Mouse (Mus musculus) forebrain, embryonic 13.5 days (tissue): ENCODE results near the gene Prkcz. TPM values are rescaled to one million over a fixed set of nuclear protein-coding genes. Genes with fewer than 3 reads are reported as not detected.

Experiments used
- ATAC-seq: fragments of 200-750 bp; cut with Nextera tagmentation; 2 replicates; pipeline ENCODE4 v1.8.0; 2017
- H3K27ac ChIP-seq: fragments of 300-500 bp; sonication (generic); 2 replicates; pipeline ENCODE4 v1.5.1; 2015; ENCODE audit warnings: inconsistent platforms, mild to moderate bottlenecking, moderate library complexity
- H3K27me3 ChIP-seq: fragments of 300-500 bp; sonication (generic); 2 replicates; pipeline ENCODE4 v1.6.1; 2015; ENCODE audit warnings: mild to moderate bottlenecking, inconsistent platforms
- H3K36me3 ChIP-seq: fragments of 300-500 bp; sonication (generic); 2 replicates; pipeline ENCODE4 v1.6.1; 2015; ENCODE audit warnings: mild to moderate bottlenecking, inconsistent platforms; ENCODE audit not compliant: poor library complexity, severe bottlenecking
- H3K4me1 ChIP-seq: fragments of 300-500 bp; sonication (generic); 2 replicates; pipeline ENCODE4 v1.6.1; 2015; ENCODE audit warnings: inconsistent platforms
- H3K4me2 ChIP-seq: fragments of 300-500 bp; sonication (generic); 2 replicates; pipeline ENCODE4 v1.6.1; 2015; ENCODE audit warnings: inconsistent platforms, mild to moderate bottlenecking, moderate library complexity
- H3K4me3 ChIP-seq: fragments of 300-500 bp; sonication (generic); 2 replicates; pipeline ENCODE4 v1.5.1; 2015; ENCODE audit warnings: mild to moderate bottlenecking, inconsistent platforms
- H3K9ac ChIP-seq: fragments of 300-500 bp; sonication (generic); 2 replicates; pipeline ENCODE4 v1.6.1; 2015; ENCODE audit warnings: mild to moderate bottlenecking, inconsistent platforms
- H3K9me3 ChIP-seq: fragments of 300-500 bp; sonication (generic); replicated peaks from 2 replicates; pipeline ENCODE4 v1.6.1; 2016; ENCODE audit warnings: inconsistent platforms
- WGBS: fragments of 180-500 bp; shearing (Covaris S2); methylation state at CpG from one replicate; pipeline ENCODE4 v1.1.7; 2015; 5-methylcytosine and 5-hydroxymethylcytosine counted together
- polyA plus RNA-seq: library from polyadenylated mRNA; unstranded; fragments of >200 nt; fragmentation: Nextera tagmentation; extraction: Ambion mirVana; gene quantifications from 2 replicates; pipeline ENCODE4 v1.2.1, GENCODE M21; 2015

The Prkcz gene
- polyA plus RNA-seq, 1 experiment from 2014 or later, result 33.2 TPM

DNA sequence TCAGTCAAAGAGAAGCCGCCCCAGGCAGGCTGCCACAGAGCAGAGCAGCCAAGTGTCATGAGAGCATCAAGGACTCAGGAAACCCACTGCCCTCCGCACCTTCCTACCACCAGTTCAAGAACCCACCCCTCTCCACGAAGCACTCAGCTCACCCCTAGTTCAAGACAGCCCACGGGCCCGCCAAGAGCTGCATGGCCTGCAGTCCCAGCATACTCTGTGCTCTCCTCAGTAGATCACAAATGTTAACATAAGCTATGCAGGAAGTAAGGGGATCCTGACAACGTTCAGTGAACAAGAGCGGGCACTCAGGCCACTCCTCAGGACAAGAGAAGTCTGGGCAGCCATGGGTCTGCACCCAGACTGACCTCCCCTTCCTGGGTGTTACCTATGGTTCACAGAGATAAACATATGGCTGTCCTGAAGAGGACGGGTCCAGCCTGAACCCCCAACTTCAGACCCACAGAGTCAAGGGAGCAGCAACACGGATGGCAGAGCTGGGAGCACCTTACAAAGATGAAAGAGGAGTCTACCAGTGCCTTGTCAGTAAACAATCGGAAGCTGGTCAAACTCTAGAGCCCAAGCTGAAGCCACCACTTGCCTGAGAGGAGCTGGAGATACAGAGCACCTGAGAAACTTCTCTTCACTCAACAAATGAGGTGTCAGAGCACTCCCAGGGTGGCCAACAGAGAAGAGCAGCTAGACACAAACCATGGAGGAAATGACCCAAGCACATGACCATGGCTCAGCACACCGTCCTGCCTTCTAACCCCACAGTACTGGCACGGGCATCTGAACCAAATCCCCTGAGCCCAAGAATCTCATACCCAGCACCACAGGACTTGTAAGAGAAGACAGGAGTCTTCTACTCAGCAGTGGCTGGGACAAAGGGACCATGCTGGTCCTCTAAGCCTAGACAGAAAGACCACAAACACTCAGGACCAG lies 141.6 kb downstream of the Prkcz start:
- Histone ChIP-seq H3K4me2 (peak overlapping the region; percentile 100), H3K9ac (peak overlapping the region; percentile 96), H3K27me3 (no peaks in the 10 kb centered on the region), H3K4me3 (peak overlapping the region; percentile 85), H3K27ac (0 out of 2 replicates have a peak overlapping the region, but pooled peaks have one; percentile 86), H3K9me3 (no peaks in the 10 kb centered on the region), H3K36me3 (no peaks in the 10 kb centered on the region), H3K4me1 (peaks cover 77% of the 10 kb centered on the region)
- no peak for ATAC-seq
- WGBS, result 66% methylated on average over 12 of the region's 12 CpGs

GRCm38 (mm10) chr4:155218104-155218732 lies 142.9 kb downstream of the Prkcz start:
- Histone ChIP-seq H3K4me3 (0 out of 2 replicates have a peak overlapping the region, but pooled peaks have one; percentile 10), H3K4me1 (peaks cover 85% of the 10 kb centered on the region), H3K9ac (peak overlapping the region; percentile 96; the same call in 1 of the 2 replicates), H3K4me2 (peak overlapping the region; percentile 100), H3K36me3 (no peaks in the 10 kb centered on the region), H3K9me3 (no peaks in the 10 kb centered on the region), H3K27me3 (no peaks in the 10 kb centered on the region), H3K27ac (no peak overlapping the region)
- ATAC-seq, result no peak
- WGBS, result 89% methylated on average over 9 of the region's 9 CpGs

DNA sequence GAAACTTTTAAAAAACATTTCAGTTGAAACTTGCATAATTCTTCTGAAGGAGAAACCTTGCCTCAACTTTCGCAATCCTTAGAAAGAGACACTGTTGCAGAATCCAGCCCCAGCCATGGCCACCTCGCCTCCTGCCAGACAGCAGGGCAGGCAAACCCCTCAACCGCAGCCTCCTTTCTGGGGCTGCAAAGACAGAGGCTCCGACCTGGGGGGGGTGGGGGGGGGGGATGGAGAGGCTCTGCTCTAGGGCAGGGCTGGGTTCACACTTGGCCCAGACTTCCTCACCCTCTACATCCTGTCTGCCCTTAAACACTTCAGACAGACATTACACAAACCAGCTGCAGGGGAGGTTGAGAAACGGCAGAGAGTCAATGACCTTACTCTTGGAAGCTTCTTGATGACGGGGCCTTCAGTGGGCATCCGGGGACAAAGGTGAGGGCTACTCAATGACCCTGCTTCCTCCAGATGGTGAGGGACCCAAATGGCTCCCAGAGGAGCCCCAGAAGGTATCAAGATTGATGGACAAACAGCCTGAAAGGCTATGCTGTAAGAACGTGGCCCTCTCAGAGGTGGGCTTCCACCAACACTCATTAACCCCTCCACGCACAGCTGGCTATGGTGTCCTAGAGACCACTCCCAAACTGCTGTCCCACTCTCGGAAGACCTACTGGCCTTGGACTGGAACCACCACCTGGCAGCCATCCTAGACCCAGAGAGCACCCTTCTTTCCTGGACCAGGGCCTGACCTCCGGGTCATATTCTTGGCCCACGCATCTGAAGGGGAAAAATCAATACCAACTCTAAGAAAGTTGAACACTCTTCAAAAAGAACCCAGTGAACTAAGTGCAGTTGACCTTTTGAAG lies 143.7 kb downstream of the Prkcz start:
- H3K4me2 ChIP-seq, result peak overlapping the region; percentile 100
- no peaks in the 10 kb centered on the region for H3K27me3 ChIP-seq
- ATAC-seq, result no peak
- no peaks in the 10 kb centered on the region for H3K36me3 ChIP-seq
- H3K9ac ChIP-seq, result no peak overlapping the region
- no peak overlapping the region for H3K27ac ChIP-seq
- WGBS, result 80% methylated on average over 12 of the region's 12 CpGs
- H3K4me3 ChIP-seq, result no peak overlapping the region
- H3K9me3 ChIP-seq, result no peaks in the 10 kb centered on the region
- peaks cover 92% of the 10 kb centered on the region for H3K4me1 ChIP-seq

GRCm38 (mm10) chr4:155215773-155216630 lies 145.2 kb downstream of the Prkcz start:
- Histone ChIP-seq H3K9ac (no peak overlapping the region; the same call in 1 of the 2 replicates), H3K4me1 (peaks cover 91% of the 10 kb centered on the region), H3K27ac (no peak overlapping the region), H3K4me2 (peak overlapping the region; percentile 38), H3K36me3 (peaks cover 4% of the 10 kb centered on the region), H3K9me3 (no peaks in the 10 kb centered on the region), H3K27me3 (no peaks in the 10 kb centered on the region), H3K4me3 (no peak overlapping the region; the same call in 1 of the 2 replicates)
- ATAC-seq, result no peak
- 63% methylated on average over 12 of the region's 12 CpGs for WGBS

- H3K4me1 ChIP-seq, result peaks cover 84% of the 10 kb centered on the region
- WGBS, result 56% methylated on average over 9 of the region's 9 CpGs
- peaks cover 11% of the 10 kb centered on the region for H3K36me3 ChIP-seq
- no peak overlapping the region for H3K27ac ChIP-seq
- no peaks in the 10 kb centered on the region for H3K9me3 ChIP-seq
- peak overlapping the region; percentile 38 for H3K4me2 ChIP-seq
- no peak overlapping the region for H3K4me3 ChIP-seq
- no peak for ATAC-seq
- H3K27me3 ChIP-seq, result no peaks in the 10 kb centered on the region
- no peak overlapping the region for H3K9ac ChIP-seq
Observed at GRCm38 (mm10) chr4:155215203-155215602, 146.0 kb downstream of the Prkcz start.

- no peak for ATAC-seq
- peaks cover 80% of the 10 kb centered on the region for H3K4me1 ChIP-seq
- WGBS, result 75% methylated on average over 10 of the region's 10 CpGs
- H3K9me3 ChIP-seq, result no peaks in the 10 kb centered on the region
- H3K9ac ChIP-seq, result no peak overlapping the region
- no peaks in the 10 kb centered on the region for H3K27me3 ChIP-seq
- H3K4me2 ChIP-seq, result peak overlapping the region; percentile 38
- no peak overlapping the region for H3K4me3 ChIP-seq
- peaks cover 11% of the 10 kb centered on the region for H3K36me3 ChIP-seq
- H3K27ac ChIP-seq, result no peak overlapping the region
Observed at GRCm38 (mm10) chr4:155214793-155215192, 146.4 kb downstream of the Prkcz start.

- Histone ChIP-seq H3K4me3 (0 out of 2 replicates have a peak overlapping the region, but pooled peaks have one; percentile 4), H3K4me2 (peak overlapping the region; percentile 38), H3K36me3 (peaks cover 11% of the 10 kb centered on the region), H3K9me3 (no peaks in the 10 kb centered on the region), H3K27ac (peak overlapping the region; percentile 55; the same call in 1 of the 2 replicates), H3K9ac (peak overlapping the region; percentile 28; the same call in 1 of the 2 replicates), H3K27me3 (no peaks in the 10 kb centered on the region), H3K4me1 (peaks cover 80% of the 10 kb centered on the region)
- ATAC-seq, result no peak
- 51% methylated on average over 6 of the region's 6 CpGs for WGBS
Observed at GRCm38 (mm10) chr4:155214188-155214587, 147.0 kb downstream of the Prkcz start.

- H3K4me2 ChIP-seq, result peak overlapping the region; percentile 38
- H3K36me3 ChIP-seq, result peaks cover 11% of the 10 kb centered on the region
- WGBS, result 45% methylated on average over 6 of the region's 6 CpGs
- 0 out of 2 replicates have a peak overlapping the region, but pooled peaks have one; percentile 4 for H3K4me3 ChIP-seq
- H3K9me3 ChIP-seq, result no peaks in the 10 kb centered on the region
- no peak for ATAC-seq
- H3K4me1 ChIP-seq, result peaks cover 78% of the 10 kb centered on the region
- H3K27me3 ChIP-seq, result no peaks in the 10 kb centered on the region
- H3K9ac ChIP-seq, result peak overlapping the region; percentile 28
- H3K27ac ChIP-seq, result peak overlapping the region; percentile 55; the same call in 1 of the 2 replicates
Observed at GRCm38 (mm10) chr4:155213752-155214054, 147.5 kb downstream of the Prkcz start.

GRCm38 (mm10) chr4:155213052-155213751 lies 148.0 kb downstream of the Prkcz start:
- Histone ChIP-seq H3K36me3 (peaks cover 11% of the 10 kb centered on the region), H3K4me1 (peaks cover 78% of the 10 kb centered on the region), H3K9ac (peak overlapping the region; percentile 28), H3K4me3 (0 out of 2 replicates have a peak overlapping the region, but pooled peaks have one; percentile 4), H3K4me2 (peak overlapping the region; percentile 38), H3K27me3 (no peaks in the 10 kb centered on the region), H3K27ac (peak overlapping the region; percentile 55), H3K9me3 (no peaks in the 10 kb centered on the region)
- ATAC-seq, result peak; percentile 85
- whole genome bisulfite sequencing, result 23% methylated on average over 9 of the region's 9 CpGs
